Mouse (Mus musculus) liver, embryonic 14.5 days (tissue): ENCODE data around the gene Runx3. TPM values are rescaled to one million over a fixed set of nuclear protein-coding genes. Genes with fewer than 3 reads are reported as not detected.

Experiments used
- ATAC-seq: fragments of 200-750 bp; cut with Nextera tagmentation; 2 replicates; pipeline ENCODE4 v1.8.0; 2017; ENCODE audit warnings: moderate number of reproducible peaks, mild to moderate bottlenecking, moderate library complexity; ENCODE audit not compliant: insufficient read depth
- DNase-seq, 3 experiments: peaks; one replicate each; pipeline ENCODE4 v3.0.0-alpha.2; 2012 to 2013; ENCODE audit warnings: low read depth in 3 of 3, low spot score in 3 of 3
- H3K27ac ChIP-seq: fragments of 300-500 bp; sonication (generic); 2 replicates; pipeline ENCODE4 v1.5.1; 2014; ENCODE audit warnings: moderate library complexity, mild to moderate bottlenecking, control low read depth, inconsistent platforms
- H3K27me3 ChIP-seq: fragments of 300-500 bp; sonication (generic); 2 replicates; pipeline ENCODE4 v1.6.1; 2014; ENCODE audit warnings: mild to moderate bottlenecking, low read length, moderate library complexity; ENCODE audit not compliant: control insufficient read depth, insufficient read depth
- H3K36me3 ChIP-seq: fragments of 300-500 bp; sonication (generic); replicated peaks from 2 replicates; pipeline ENCODE4 v1.6.1; 2014; ENCODE audit warnings: low read depth; ENCODE audit not compliant: control insufficient read depth, insufficient read depth
- H3K4me1 ChIP-seq, 2 experiments: fragments of 200-500 bp in 1 of 2; fragments of 300-500 bp in 1 of 2; sonication (generic) in 1 of 2; replicated peaks; 2 replicates each; pipeline ENCODE4 v1.6.1; 2012 to 2014; ENCODE audit warnings: antibody characterized with exemption in 1 of 2, inconsistent platforms in 1 of 2, low read length in 1 of 2; ENCODE audit not compliant: control insufficient read depth in 2 of 2, insufficient read depth in 2 of 2
- H3K4me2 ChIP-seq: fragments of 300-500 bp; sonication (generic); 2 replicates; pipeline ENCODE4 v1.6.1; 2014; ENCODE audit warnings: low read depth, mild to moderate bottlenecking, control low read depth, moderate library complexity
- H3K4me3 ChIP-seq, 2 experiments: fragments of 200-500 bp in 1 of 2; fragments of 300-500 bp in 1 of 2; sonication (generic) in 1 of 2; 2 replicates each; pipeline ENCODE4 v1.5.1; 2012 to 2014; ENCODE audit warnings: low read depth in 2 of 2, low read length in 2 of 2, mild to moderate bottlenecking in 2 of 2, control low read depth in 1 of 2, inconsistent platforms in 1 of 2, moderate library complexity in 1 of 2; ENCODE audit not compliant: insufficient read depth in 1 of 2
- H3K9ac ChIP-seq: fragments of 300-500 bp; sonication (generic); replicated peaks from 2 replicates; pipeline ENCODE4 v1.6.1; 2014; ENCODE audit warnings: mild to moderate bottlenecking, control low read depth, moderate library complexity
- H3K9me3 ChIP-seq: fragments of 300-500 bp; sonication (generic); 2 replicates; pipeline ENCODE4 v1.6.1; 2016; ENCODE audit warnings: low read length, mixed read lengths; ENCODE audit not compliant: control insufficient read depth
- CTCF ChIP-seq: IDR thresholded peaks from 2 replicates; pipeline ENCODE4 v1.5.1; 2016; ENCODE audit warnings: antibody characterized with exemption, low read depth, control low read depth
- EP300 ChIP-seq: IDR thresholded peaks from 2 replicates; pipeline ENCODE4 v1.6.1; 2016; ENCODE audit warnings: antibody characterized with exemption, low read depth
- WGBS: fragments of 180-500 bp; shearing (Covaris S2); extraction: QIAGEN DNeasy Blood & Tissue Kit; methylation state at CpG from one replicate; pipeline ENCODE4 v1.1.7; 2014; ENCODE audit not compliant: insufficient replicate concordance; 5-methylcytosine and 5-hydroxymethylcytosine counted together
- polyA plus RNA-seq, 2 experiments: library from polyadenylated mRNA; depleted of rRNA in 1 of 2; stranded (reverse) in 1 of 2; unstranded in 1 of 2; fragments of >200 nt; fragmentation: Nextera tagmentation in 1 of 2; extraction: Ambion mirVana in 1 of 2; gene quantifications; 2 replicates each; pipeline versions ENCODE4 v1.2.1 to v1.2.3; 2012 to 2014

The Runx3 gene
- polyA plus RNA-seq, 2 experiments, result 0.99 to 1.2 TPM

DNA sequence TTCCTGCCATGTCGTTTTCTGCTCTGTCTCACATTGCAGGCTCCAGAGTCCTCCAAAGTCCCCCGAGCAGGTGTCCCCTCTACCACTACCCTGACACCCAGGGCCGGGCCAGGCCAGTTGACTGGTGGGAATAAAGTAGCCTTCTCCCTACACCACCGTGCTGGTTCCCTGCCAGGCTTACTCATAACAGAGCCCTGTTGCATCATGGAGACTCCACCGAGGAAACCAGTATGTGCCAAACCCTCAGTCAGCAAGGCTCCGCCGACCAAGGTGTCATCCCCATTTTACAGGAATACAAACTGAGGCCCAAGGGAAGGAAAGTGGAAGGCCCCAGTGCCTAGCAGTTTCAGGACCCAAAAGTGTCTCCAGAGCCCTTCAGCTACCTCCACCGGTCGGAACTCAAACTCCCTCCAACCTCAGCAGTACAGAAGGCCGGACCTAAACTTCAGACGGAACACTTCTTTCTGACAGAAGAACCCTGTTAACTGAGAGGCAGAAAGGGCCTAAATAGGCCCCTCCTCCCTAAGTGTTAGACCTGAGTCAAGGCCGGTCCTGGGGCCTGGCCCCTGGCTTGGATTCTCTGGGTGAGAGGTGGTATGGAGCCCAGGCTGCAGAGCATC is 1.5 kb upstream of the Runx3 start:
- ATAC-seq, result no peak
- WGBS, result 71% methylated on average over 12 of the region's 12 CpGs

DNA sequence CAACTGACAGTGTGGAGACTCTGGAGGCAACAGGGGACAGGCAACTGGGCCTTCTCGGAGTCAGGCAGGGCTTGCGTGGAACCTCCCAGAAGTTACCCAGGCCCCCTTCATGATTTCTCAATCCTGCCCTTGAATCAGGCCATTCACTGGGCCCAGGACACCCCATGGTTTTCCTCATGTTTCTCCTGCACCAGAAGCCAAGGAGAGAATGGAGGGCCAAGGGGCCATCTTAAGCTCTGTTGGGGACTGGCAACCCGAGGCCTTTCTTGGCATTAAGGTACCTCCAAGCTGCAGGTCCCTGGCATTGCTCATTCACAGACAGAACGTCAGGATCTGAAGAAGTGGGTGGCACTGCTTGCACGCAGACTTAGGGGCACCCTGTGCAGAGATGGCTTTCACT is 3.3 kb downstream of the Runx3 start:
- Histone ChIP-seq H3K27ac (no peak overlapping the region), H3K4me1 (no peaks in the 10 kb centered on the region), H3K36me3 (no peaks in the 10 kb centered on the region), H3K9me3 (no peaks in the 10 kb centered on the region), H3K27me3 (no peaks in the 10 kb centered on the region), H3K4me3 (no peak overlapping the region), H3K9ac (no peak overlapping the region), H3K4me2 (no peak overlapping the region)
- ATAC-seq (no peak), DNase-seq (no peak)
- 58% methylated on average over 5 of the region's 5 CpGs for WGBS
- TF ChIP-seq EP300, result no peak
- TF ChIP-seq CTCF, result no peak

More for the DNA sequence above, 1.5 kb upstream of the Runx3 start:
- no peak overlapping the region for H3K4me2 ChIP-seq
- no peaks in the 10 kb centered on the region for H3K9me3 ChIP-seq
- no peaks in the 10 kb centered on the region for H3K36me3 ChIP-seq
- DNase-seq, result no peak
- TF ChIP-seq EP300 (no peak), CTCF (no peak)
- no peak overlapping the region for H3K27ac ChIP-seq
- H3K27me3 ChIP-seq, result no peaks in the 10 kb centered on the region
- H3K4me3 ChIP-seq, result no peak overlapping the region
- H3K9ac ChIP-seq, result no peak overlapping the region
- H3K4me1 ChIP-seq, result no peaks in the 10 kb centered on the region

DNA sequence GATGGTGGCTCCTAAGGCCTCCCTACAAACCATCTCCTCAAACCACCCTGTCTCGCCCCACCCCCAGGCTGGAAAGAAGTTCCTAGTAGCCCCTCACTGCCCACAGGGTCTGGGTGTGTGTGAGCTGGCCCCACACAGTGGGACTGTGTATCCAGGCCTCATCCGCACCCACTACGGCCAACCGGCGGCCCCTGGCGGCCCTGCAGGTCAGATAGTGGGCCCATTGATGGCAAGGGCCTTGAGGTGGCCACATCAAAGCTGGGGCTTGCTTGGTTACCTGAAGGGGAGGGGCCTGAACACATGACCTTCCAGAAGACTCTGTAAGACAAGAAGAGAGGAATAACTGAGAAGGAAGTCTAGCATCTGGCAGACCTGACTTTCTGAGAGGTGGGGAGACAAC is 4.3 kb downstream of the Runx3 start:
- no peaks in the 10 kb centered on the region for H3K9me3 ChIP-seq
- no peak overlapping the region for H3K9ac ChIP-seq
- H3K27ac ChIP-seq, result no peak overlapping the region
- no peaks in the 10 kb centered on the region for H3K27me3 ChIP-seq
- H3K4me2 ChIP-seq, result no peak overlapping the region
- H3K4me3 ChIP-seq, result no peak overlapping the region
- ATAC-seq (no peak), DNase-seq (no peak)
- TF ChIP-seq CTCF, result no peak
- TF ChIP-seq EP300, result no peak
- no peaks in the 10 kb centered on the region for H3K36me3 ChIP-seq
- H3K4me1 ChIP-seq, result peaks cover 0 to 4% of the 10 kb centered on the region in 2 experiments; a peak in 1 of 4 replicates
- WGBS, result 73% methylated on average over 6 of the region's 6 CpGs

DNA sequence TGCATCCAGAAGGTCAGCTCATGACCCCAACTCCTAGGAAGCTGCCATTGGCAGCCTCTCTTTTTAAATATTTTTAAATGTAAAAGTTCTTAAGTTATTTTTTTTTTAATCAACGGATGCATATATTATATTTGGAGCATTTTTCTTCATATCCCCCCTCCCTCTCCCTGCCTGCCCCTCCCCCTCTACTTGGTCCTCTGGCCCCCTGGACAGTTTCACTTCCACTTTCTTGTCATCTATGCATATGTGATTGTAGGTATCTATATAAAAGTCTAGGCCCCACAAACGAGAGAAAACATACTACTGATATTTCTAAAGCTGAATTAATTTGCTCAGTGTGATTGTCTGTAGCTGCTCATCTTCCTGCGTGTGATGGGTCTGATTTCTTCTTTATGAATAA is 4.7 kb downstream of the Runx3 start:
- Histone ChIP-seq H3K4me3 (no peak overlapping the region), H3K27me3 (no peaks in the 10 kb centered on the region), H3K9me3 (no peaks in the 10 kb centered on the region), H3K27ac (no peak overlapping the region), H3K36me3 (no peaks in the 10 kb centered on the region), H3K4me2 (no peak overlapping the region), H3K4me1 (peaks cover 0 to 4% of the 10 kb centered on the region in 2 experiments; a peak in 1 of 4 replicates), H3K9ac (no peak overlapping the region)
- TF ChIP-seq EP300, result no peak
- no peak for TF ChIP-seq CTCF
- DNase-seq (no peak), ATAC-seq (no peak)
- 58% methylated on average over 3 of the region's 3 CpGs for WGBS

DNA sequence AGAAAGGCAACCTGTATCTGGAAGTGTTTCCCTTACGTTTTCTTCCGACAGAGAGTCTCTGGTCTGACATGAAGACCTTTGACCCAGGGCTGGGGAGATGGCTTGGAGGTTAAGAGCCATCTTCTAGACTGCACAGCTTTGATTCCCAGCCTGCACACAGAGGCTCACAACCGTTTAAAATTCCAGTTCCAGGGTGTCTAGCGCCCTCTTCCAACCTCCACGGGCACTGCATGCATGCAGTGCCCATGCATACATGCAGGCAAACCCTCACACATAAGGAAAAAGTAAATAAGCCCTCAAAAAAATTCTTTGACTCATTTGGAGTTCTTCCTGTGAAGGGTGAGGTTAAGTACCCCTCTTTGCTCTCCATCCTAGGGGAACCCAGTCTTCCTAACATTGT is 5.9 kb downstream of the Runx3 start:
- WGBS, result 54% methylated on average over 5 of the region's 5 CpGs
- Histone ChIP-seq H3K36me3 (no peaks in the 10 kb centered on the region), H3K4me3 (no peak overlapping the region), H3K9ac (no peak overlapping the region), H3K4me2 (no peak overlapping the region), H3K27ac (no peak overlapping the region), H3K9me3 (no peaks in the 10 kb centered on the region), H3K4me1 (peaks cover 0 to 4% of the 10 kb centered on the region in 2 experiments; a peak in 1 of 4 replicates), H3K27me3 (no peaks in the 10 kb centered on the region)
- ATAC-seq (no peak), DNase-seq (no peak)
- no peak for TF ChIP-seq EP300
- TF ChIP-seq CTCF, result peak; percentile 21; the same call in 1 of the 2 replicates
